Mouse (Mus musculus): ENCODE data around the gene Wwox.

Gene Wwox

GRCm38 (mm10) chr8:115159711-115160374 lies 720.4 kb downstream of the Wwox start:
- DNase-seq (ENCODE audit: low read depth, low spot score), result no peak

- DNase-seq (ENCODE audit: low read depth, low spot score), result no peak
These were observed 721.0 kb downstream of the Wwox start for GRCm38 (mm10) chr8:115160407-115160806.

- DNase-seq (ENCODE audit: low read depth, low spot score), result no peak
These were observed 722.1 kb downstream of the Wwox start for GRCm38 (mm10) chr8:115161520-115161919.

GRCm38 (mm10) chr8:115164872-115165271 lies 725.4 kb downstream of the Wwox start:
- DNase-seq (ENCODE audit: low read depth, low spot score), result no peak

- no peak for DNase-seq (ENCODE audit: low read depth, low spot score)
These were observed 734.2 kb downstream of the Wwox start for GRCm38 (mm10) chr8:115173634-115174081.

- DNase-seq (ENCODE audit: low read depth, low spot score), result no peak
These were observed 746.0 kb downstream of the Wwox start for GRCm38 (mm10) chr8:115185431-115185964.

GRCm38 (mm10) chr8:115186121-115186811 lies 746.8 kb downstream of the Wwox start:
- DNase-seq (ENCODE audit: low read depth, low spot score), result no peak

- DNase-seq (ENCODE audit: low read depth, low spot score), result no peak
These were observed 747.4 kb downstream of the Wwox start for GRCm38 (mm10) chr8:115186882-115187281.

- no peak for DNase-seq (ENCODE audit: low read depth, low spot score)
These were observed 749.0 kb downstream of the Wwox start for GRCm38 (mm10) chr8:115188446-115188845.

GRCm38 (mm10) chr8:115189836-115190235 lies 750.4 kb downstream of the Wwox start:
- DNase-seq (ENCODE audit: low read depth, low spot score), result no peak

GRCm38 (mm10) chr8:115193767-115194166 lies 754.3 kb downstream of the Wwox start:
- DNase-seq (ENCODE audit: low read depth, low spot score), result no peak

GRCm38 (mm10) chr8:115195334-115195733 lies 755.9 kb downstream of the Wwox start:
- no peak for DNase-seq (ENCODE audit: low read depth, low spot score)

- DNase-seq (ENCODE audit: low read depth, low spot score), result no peak
These were observed 757.4 kb downstream of the Wwox start for GRCm38 (mm10) chr8:115196859-115197258.

- DNase-seq (ENCODE audit: low read depth, low spot score), result peak; percentile 40
These were observed 759.7 kb downstream of the Wwox start for GRCm38 (mm10) chr8:115199204-115199603.

- no peak for DNase-seq (ENCODE audit: low read depth, low spot score)
These were observed 760.2 kb downstream of the Wwox start for GRCm38 (mm10) chr8:115199616-115200150.

- DNase-seq (ENCODE audit: low read depth, low spot score), result no peak
These were observed 762.3 kb downstream of the Wwox start for GRCm38 (mm10) chr8:115201726-115202125.

- DNase-seq (ENCODE audit: low read depth, low spot score), result no peak
These were observed 768.0 kb downstream of the Wwox start for GRCm38 (mm10) chr8:115207480-115207879.

- DNase-seq (ENCODE audit: low read depth, low spot score), result no peak
These were observed 769.1 kb downstream of the Wwox start for GRCm38 (mm10) chr8:115208415-115209192.

- DNase-seq (ENCODE audit: low read depth, low spot score), result no peak
These were observed 770.6 kb downstream of the Wwox start for GRCm38 (mm10) chr8:115210014-115210413.

- DNase-seq (ENCODE audit: low read depth, low spot score), result no peak
These were observed 773.7 kb downstream of the Wwox start for GRCm38 (mm10) chr8:115213126-115213525.

GRCm38 (mm10) chr8:115214870-115215269 lies 775.4 kb downstream of the Wwox start:
- DNase-seq (ENCODE audit: low read depth, low spot score), result no peak

GRCm38 (mm10) chr8:115216801-115217200 lies 777.3 kb downstream of the Wwox start:
- DNase-seq (ENCODE audit: low read depth, low spot score), result no peak

Measured in WW6 (cell line).